Mouse (Mus musculus) lung, embryonic 15.5 days (tissue): Measurements from ENCODE around the gene Adpgk. TPM values are rescaled to one million over a fixed set of nuclear protein-coding genes. Genes with fewer than 3 reads are reported as not detected.
A peak's percentile ranks its signal among the peaks of the same experiment; 100 is the strongest.

Experiments used
- ATAC-seq: fragments of 200-750 bp; cut with Nextera tagmentation; 2 replicates; pipeline ENCODE4 v1.8.0; 2017; ENCODE audit warnings: moderate number of reproducible peaks, borderline replicate concordance; ENCODE audit not compliant: low FRiP score, low TSS enrichment; ENCODE audit errors: extremely low read depth
- H3K27ac ChIP-seq: fragments of 300-500 bp; sonication (generic); 2 replicates; pipeline ENCODE4 v1.5.1; 2015; ENCODE audit warnings: moderate library complexity, mild to moderate bottlenecking, inconsistent platforms
- H3K27me3 ChIP-seq: fragments of 300-500 bp; sonication (generic); 2 replicates; pipeline ENCODE4 v1.6.1; 2015; ENCODE audit warnings: inconsistent platforms
- H3K36me3 ChIP-seq: fragments of 300-500 bp; sonication (generic); 2 replicates; pipeline ENCODE4 v1.6.1; 2015; ENCODE audit warnings: inconsistent platforms
- H3K4me1 ChIP-seq: fragments of 300-500 bp; sonication (generic); 2 replicates; pipeline ENCODE4 v1.6.1; 2015; ENCODE audit warnings: inconsistent platforms
- H3K4me2 ChIP-seq: fragments of 300-500 bp; sonication (generic); 2 replicates; pipeline ENCODE4 v1.6.1; 2015; ENCODE audit warnings: inconsistent platforms, mild to moderate bottlenecking, moderate library complexity
- H3K4me3 ChIP-seq: fragments of 300-500 bp; sonication (generic); 2 replicates; pipeline ENCODE4 v1.5.1; 2015; ENCODE audit warnings: mild to moderate bottlenecking, inconsistent platforms
- H3K9ac ChIP-seq: fragments of 300-500 bp; sonication (generic); 2 replicates; pipeline ENCODE4 v1.6.1; 2015; ENCODE audit warnings: inconsistent platforms
- H3K9me3 ChIP-seq: fragments of 300-500 bp; sonication (generic); 2 replicates; pipeline ENCODE4 v1.6.1; 2016; ENCODE audit warnings: inconsistent platforms
- WGBS: fragments of 180-500 bp; shearing (Covaris S2); methylation state at CpG from one replicate; pipeline ENCODE4 v1.1.7; 2015; 5-methylcytosine and 5-hydroxymethylcytosine counted together
- polyA plus RNA-seq: library from polyadenylated mRNA; unstranded; fragments of >200 nt; fragmentation: Nextera tagmentation; extraction: Ambion mirVana; gene quantifications from 2 replicates; pipeline ENCODE4 v1.2.1, GENCODE M21; 2015

Gene Adpgk
- polyA plus RNA-seq, 1 experiment from 2014 or later, result 41.3 TPM

DNA sequence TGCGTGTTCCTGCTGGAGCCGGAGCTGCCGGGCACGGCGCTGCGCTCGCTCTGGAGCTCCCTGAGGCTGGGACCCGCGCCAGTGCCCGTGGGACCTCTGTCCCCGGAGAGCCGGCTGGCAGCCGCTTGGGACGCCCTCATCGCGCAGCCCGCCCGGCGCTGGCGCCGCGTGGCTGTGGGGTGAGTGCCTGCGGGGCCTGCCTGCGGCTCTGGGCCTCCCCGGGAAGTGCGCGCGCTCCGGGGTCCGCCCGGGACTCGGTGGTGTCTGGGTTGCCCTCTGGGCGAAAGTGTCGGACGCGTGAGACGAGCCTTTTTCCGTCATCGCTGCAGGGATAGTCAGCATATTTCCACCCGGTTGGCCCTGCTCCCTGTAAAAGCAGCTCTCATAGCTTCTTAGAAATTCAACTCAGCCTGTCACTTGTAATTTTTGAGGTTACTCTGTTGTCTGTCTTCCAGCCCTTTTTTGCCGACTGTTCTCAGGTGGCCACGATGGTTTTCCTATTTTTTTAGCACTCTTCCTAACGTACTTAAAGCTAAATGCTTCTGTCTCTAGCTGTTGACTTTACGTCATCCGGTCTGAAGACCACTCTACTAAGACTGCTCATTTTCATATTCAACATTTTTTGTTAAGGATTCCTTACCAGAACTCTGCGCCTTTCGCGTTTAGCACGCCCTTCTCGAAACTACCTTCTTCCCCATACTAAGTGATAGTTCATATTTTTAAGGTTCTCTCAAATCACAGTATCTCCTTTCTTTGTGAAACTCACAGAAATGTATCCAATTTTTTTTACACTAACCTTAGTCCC, 532 bp downstream of the Adpgk start:
- WGBS, result under 1% methylated on average over 50 of the region's 50 CpGs
- H3K27me3 ChIP-seq, result no peaks in the 10 kb centered on the region
- H3K36me3 ChIP-seq, result no peaks in the 10 kb centered on the region
- H3K9ac ChIP-seq, result peak overlapping the region; percentile 77
- H3K9me3 ChIP-seq, result no peaks in the 10 kb centered on the region
- peaks cover 30% of the 10 kb centered on the region for H3K4me1 ChIP-seq
- ATAC-seq, result peak; percentile 57; the same call in 1 of the 2 replicates
- H3K4me3 ChIP-seq, result peak overlapping the region; percentile 93
- peak overlapping the region; percentile 91 for H3K27ac ChIP-seq
- peak overlapping the region; percentile 65 for H3K4me2 ChIP-seq

DNA sequence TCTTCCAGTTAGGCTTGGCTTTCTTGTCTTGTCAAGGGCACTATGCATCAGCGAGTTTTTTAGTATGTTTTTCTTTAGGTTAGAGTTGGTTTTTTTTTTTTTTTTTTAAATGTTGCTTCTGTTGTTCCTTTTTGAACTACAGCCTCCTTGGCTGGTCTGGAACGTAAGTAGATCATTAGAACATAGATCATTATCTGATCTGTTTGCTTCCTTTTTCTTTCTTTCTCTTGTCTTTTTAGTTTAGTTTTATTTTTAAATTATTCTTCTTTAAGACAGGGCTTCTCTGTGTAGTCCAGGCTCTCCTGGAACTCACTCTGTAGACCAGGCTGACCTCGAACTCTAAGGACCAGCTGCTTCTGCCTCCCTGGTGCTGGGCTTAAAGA, 1.1 kb downstream of the Adpgk start:
- Histone ChIP-seq H3K27ac (no peak overlapping the region), H3K36me3 (no peaks in the 10 kb centered on the region)
- WGBS, result 37% methylated on average over 3 of the region's 3 CpGs

DNA sequence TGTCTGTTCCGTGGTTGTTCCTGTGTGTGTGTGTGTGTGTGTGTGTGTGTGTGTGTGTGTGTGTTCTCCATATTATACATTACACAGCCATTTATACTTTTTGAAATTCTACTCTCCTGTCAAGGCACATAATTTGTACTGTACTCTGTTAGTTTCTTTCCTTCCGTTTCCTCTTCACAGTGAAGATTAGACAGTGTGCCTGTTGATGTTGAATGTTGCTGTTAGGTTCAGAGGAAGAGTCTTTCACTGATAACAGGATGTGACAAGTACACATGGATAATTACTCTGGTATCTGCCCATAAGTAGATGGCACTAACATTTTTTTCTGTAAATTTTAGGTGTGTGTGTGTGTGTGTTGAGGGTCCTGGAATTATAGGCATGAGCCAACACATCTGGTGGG, 5.1 kb downstream of the Adpgk start:
- WGBS, result 45% methylated on average over 2 of the region's 2 CpGs
- peaks cover 23% of the 10 kb centered on the region for H3K36me3 ChIP-seq
- H3K4me3 ChIP-seq, result no peak overlapping the region
- H3K9ac ChIP-seq, result no peak overlapping the region
- peaks cover 12% of the 10 kb centered on the region for H3K4me1 ChIP-seq
- H3K4me2 ChIP-seq, result no peak overlapping the region
- no peaks in the 10 kb centered on the region for H3K27me3 ChIP-seq
- H3K27ac ChIP-seq, result no peak overlapping the region
- no peaks in the 10 kb centered on the region for H3K9me3 ChIP-seq
- no peak for ATAC-seq

More for the DNA sequence above, 1.1 kb downstream of the Adpgk start:
- no peaks in the 10 kb centered on the region for H3K9me3 ChIP-seq
- H3K9ac ChIP-seq, result peak overlapping the region; percentile 77
- H3K4me1 ChIP-seq, result peaks cover 30% of the 10 kb centered on the region
- peak overlapping the region; percentile 93 for H3K4me3 ChIP-seq
- no peaks in the 10 kb centered on the region for H3K27me3 ChIP-seq
- no peak for ATAC-seq
- peak overlapping the region; percentile 65 for H3K4me2 ChIP-seq

DNA sequence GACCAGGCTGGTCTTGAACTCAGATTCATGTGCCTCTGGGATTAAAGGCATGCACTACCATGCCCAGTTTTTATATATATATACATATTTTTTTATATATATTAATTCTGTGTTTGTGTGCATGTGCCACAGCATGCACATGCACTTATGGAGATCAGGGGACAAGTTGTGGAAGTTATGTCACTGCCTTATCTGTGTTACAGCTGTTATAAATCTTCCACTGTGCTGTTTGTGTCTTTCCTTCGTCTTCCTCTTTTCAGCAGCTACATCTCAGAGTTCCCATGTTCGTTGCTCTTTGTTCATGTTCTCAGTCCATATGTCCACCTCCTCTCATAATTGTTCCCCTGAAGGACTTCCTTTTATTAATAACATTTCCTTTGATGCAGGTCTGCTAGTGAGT, 16.5 kb downstream of the Adpgk start:
- peaks cover 14% of the 10 kb centered on the region for H3K4me1 ChIP-seq
- ATAC-seq, result no peak
- H3K27ac ChIP-seq, result no peak overlapping the region
- no peak overlapping the region for H3K9ac ChIP-seq
- no peak overlapping the region for H3K4me2 ChIP-seq
- WGBS, result 74% methylated on average over 2 of the region's 2 CpGs
- peaks cover 40% of the 10 kb centered on the region for H3K36me3 ChIP-seq
- H3K9me3 ChIP-seq, result no peaks in the 10 kb centered on the region
- H3K27me3 ChIP-seq, result no peaks in the 10 kb centered on the region
- H3K4me3 ChIP-seq, result no peak overlapping the region

DNA sequence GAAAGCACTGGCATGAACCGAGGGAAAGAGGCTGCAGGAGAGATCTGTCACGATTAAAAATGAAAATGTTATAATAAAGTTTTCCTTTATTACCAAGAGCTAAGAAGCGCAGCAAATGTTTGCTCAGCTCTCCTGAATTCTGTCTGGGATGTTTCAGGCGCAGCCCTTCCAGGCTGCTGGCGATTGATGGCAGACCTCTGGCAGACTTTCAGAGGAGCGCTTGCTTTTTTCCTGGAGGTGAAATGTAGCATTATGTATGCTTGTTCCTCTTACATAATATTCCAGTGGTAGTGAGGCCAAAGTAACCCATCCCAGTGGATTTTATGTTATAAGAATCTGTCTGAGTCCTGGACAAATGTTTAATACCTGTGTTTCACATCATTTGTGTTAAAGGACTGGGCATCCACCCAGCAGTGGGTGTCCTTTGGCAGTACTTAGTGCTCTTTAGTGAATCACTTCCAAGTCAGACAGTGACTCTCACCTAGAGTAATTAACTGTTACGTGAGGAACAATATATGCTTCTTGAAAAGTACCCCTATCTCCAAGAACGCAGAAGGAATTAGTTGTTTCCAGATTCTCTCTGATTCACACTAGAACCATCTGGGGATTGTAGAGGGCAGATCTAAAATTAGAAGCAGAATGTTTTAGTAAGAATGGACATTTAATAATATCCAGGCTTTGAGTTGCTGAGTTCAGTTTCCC, 19.4 kb downstream of the Adpgk start:
- Histone ChIP-seq H3K4me3 (no peak overlapping the region), H3K4me2 (no peak overlapping the region), H3K4me1 (peaks cover 14% of the 10 kb centered on the region), H3K27ac (peak overlapping the region; percentile 74), H3K9me3 (no peaks in the 10 kb centered on the region), H3K27me3 (no peaks in the 10 kb centered on the region), H3K36me3 (peaks cover 46% of the 10 kb centered on the region), H3K9ac (no peak overlapping the region)
- 51% methylated on average over 8 of the region's 8 CpGs for WGBS
- peak; percentile 79 for ATAC-seq

DNA sequence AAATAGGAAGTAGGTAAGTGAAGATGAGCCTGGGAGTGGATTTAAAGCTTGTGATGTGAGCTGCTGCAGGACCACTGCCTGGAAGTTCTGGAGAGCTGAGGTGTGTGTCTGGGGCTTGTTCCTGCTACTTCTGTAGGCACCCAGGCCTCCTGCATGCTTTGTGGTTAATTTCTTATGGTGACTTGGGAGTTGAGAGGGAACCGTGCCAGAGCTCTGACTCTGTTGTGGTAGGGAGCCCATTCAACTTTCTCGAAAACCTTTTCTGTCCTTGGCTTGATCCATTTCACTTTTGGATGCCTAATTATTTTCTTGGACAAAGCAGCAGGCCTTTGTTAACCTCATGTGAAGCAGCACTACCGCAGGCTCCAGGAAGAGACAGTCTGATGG, 19.9 kb downstream of the Adpgk start:
- Histone ChIP-seq H3K36me3 (peaks cover 43% of the 10 kb centered on the region), H3K9ac (no peak overlapping the region), H3K4me2 (no peak overlapping the region), H3K27me3 (no peaks in the 10 kb centered on the region), H3K4me1 (peaks cover 14% of the 10 kb centered on the region), H3K4me3 (no peak overlapping the region), H3K9me3 (no peaks in the 10 kb centered on the region), H3K27ac (peak overlapping the region; percentile 74)
- 71% methylated on average over 3 of the region's 3 CpGs for WGBS
- ATAC-seq, result no peak

DNA sequence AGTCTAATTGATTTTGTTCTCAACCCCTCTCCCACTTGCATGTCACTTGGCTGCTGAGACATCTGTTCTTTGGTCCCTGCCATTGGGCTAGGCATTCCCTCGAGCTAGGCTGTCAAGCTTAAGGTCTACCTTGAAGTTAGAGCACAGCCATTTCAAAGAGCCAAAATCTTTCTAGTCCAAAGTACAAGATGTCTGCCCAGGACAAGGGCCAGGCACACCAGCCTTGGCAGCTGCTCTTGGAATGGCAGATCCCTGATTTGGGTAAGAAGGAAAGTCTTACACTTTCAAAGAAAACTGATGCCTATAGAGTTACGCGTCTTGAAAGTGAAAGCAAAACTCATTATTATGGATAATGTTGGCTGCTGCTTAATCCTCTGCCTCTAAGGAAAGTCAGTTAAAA, 24.8 kb downstream of the Adpgk start:
- Histone ChIP-seq H3K36me3 (peaks cover 38% of the 10 kb centered on the region), H3K4me3 (no peak overlapping the region), H3K9ac (no peak overlapping the region), H3K27ac (no peak overlapping the region), H3K9me3 (no peaks in the 10 kb centered on the region), H3K4me1 (peaks cover 13% of the 10 kb centered on the region), H3K4me2 (no peak overlapping the region), H3K27me3 (no peaks in the 10 kb centered on the region)
- ATAC-seq, result no peak
- WGBS, result 85% methylated on average over 3 of the region's 3 CpGs

DNA sequence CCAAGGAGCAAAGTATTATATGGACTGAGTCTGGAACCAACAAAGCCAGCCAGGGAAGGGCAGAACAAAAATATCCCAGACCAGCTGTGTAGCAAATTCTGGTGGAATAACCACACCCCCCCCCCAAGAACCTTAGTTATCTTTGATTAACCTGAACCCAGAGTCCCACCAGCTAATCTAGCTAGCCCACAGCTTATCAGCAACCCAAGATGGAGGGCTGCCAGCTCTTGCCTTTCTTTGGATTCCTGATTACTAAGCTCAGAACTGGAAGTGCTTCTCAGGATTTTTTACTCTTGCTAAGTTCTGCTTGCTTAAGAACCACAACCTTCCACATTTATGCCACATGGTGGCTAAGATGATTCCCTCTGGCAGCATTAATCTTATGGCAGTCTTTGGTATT, 33.0 kb downstream of the Adpgk start:
- Histone ChIP-seq H3K36me3 (peaks cover 36% of the 10 kb centered on the region), H3K4me3 (no peak overlapping the region), H3K4me2 (no peak overlapping the region), H3K27ac (no peak overlapping the region), H3K9me3 (no peaks in the 10 kb centered on the region), H3K27me3 (no peaks in the 10 kb centered on the region), H3K4me1 (no peaks in the 10 kb centered on the region), H3K9ac (no peak overlapping the region)
- ATAC-seq, result no peak

DNA sequence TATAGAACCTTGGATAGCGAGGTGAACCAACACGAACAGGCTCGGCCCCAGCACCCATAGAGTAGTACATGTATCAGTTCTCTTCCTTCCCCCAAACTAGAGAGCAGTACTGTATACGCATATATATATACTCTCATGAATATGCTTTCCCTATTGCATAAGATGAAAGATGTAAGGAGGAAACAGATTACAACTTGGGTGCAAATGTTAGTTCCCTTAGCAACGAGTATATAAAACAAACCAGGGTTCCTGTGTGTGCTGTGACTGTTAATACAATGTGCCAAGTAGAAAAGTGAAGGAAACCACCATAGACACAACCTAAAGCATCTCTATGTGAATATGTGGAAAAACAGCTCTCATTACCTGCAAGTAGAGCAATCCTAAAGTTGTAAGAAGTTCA, 38.7 kb downstream of the Adpgk start:
- no peak for ATAC-seq
- H3K36me3 ChIP-seq, result 0 out of 2 replicates have a peak, but pooled peaks cover 3% of the 10 kb centered on the region
- 85% methylated on average over 5 of the region's 5 CpGs for WGBS
- no peaks in the 10 kb centered on the region for H3K27me3 ChIP-seq
- no peaks in the 10 kb centered on the region for H3K9me3 ChIP-seq
- H3K4me3 ChIP-seq, result no peak overlapping the region
- no peak overlapping the region for H3K4me2 ChIP-seq
- no peak overlapping the region for H3K9ac ChIP-seq
- no peak overlapping the region for H3K27ac ChIP-seq
- no peaks in the 10 kb centered on the region for H3K4me1 ChIP-seq

DNA sequence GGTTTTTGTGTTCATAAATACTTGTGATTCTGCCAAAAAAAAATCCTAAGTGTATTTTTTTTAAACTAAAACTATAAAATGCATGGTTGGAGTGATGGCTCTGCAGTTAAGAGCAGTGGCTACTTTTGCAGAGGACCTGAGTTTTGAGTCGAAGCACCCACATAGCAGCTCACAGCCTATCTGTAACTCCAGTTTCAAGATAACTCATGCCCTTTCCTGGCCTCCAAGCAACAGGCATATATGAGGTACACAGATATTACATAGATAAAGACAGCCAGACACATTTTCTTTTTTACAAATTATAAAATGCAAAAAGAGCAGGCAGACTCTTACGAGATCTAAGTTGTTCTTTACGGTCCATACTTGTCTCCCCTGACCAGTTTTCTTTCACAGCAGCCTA, 45.2 kb downstream of the Adpgk start:
- Histone ChIP-seq H3K9ac (no peak overlapping the region), H3K4me1 (peaks cover 5% of the 10 kb centered on the region; the same call in 1 of the 2 replicates), H3K4me2 (no peak overlapping the region), H3K27me3 (no peaks in the 10 kb centered on the region), H3K9me3 (no peaks in the 10 kb centered on the region), H3K36me3 (no peaks in the 10 kb centered on the region; the same call in 1 of the 2 replicates), H3K27ac (no peak overlapping the region), H3K4me3 (no peak overlapping the region)
- 85% methylated on average over 3 of the region's 3 CpGs for WGBS
- ATAC-seq, result no peak

DNA sequence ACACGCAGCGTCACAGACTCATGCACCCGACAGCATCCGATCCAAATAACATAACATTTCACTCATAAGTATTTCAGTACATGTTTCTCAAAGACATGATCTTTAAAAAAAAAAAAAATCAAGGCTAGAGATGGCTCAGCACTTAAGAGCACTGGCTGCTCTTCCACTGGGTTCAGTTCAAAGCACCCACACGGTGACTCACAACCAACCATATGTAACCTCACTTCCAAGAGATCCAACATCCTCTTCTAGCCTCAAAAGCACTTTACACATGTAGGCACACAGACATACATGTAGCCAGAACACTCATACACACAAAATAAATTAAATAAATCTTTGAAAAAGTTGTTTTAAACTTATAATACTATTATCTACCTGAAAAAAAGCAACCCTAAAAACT, 46.5 kb downstream of the Adpgk start:
- no peak for ATAC-seq
- Histone ChIP-seq H3K4me3 (no peak overlapping the region), H3K27me3 (no peaks in the 10 kb centered on the region), H3K4me2 (no peak overlapping the region), H3K27ac (no peak overlapping the region), H3K9ac (no peak overlapping the region), H3K9me3 (no peaks in the 10 kb centered on the region), H3K4me1 (peaks cover 5% of the 10 kb centered on the region; the same call in 1 of the 2 replicates), H3K36me3 (peaks cover 6% of the 10 kb centered on the region; the same call in 1 of the 2 replicates)
- 90% methylated on average over 5 of the region's 5 CpGs for WGBS

DNA sequence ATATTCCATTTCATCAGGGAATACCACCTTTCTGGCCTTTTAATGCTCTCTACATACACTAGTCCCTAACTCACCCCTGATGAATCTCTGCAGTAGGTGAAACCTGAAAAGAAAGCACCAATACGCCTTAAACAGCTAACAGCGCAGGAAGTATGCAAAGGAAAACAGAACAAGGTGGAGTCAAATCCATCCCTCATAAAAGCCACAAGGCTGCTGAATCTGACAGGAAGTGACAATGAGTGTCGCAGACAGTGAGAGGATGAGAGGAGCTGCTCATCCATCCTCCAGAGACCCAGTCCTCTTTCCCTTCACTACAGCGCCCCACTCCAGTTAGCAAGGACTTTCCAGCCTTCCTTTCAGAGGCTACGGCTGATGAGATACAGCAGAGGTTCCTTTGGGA, 47.1 kb downstream of the Adpgk start:
- 77% methylated on average over 5 of the region's 5 CpGs for WGBS

More for the DNA sequence above, 47.1 kb downstream of the Adpgk start:
- Histone ChIP-seq H3K27ac (peak overlapping the region; percentile 25; the same call in 1 of the 2 replicates), H3K4me1 (peaks cover 5% of the 10 kb centered on the region; the same call in 1 of the 2 replicates), H3K27me3 (no peaks in the 10 kb centered on the region), H3K9ac (no peak overlapping the region), H3K4me3 (no peak overlapping the region), H3K4me2 (no peak overlapping the region), H3K9me3 (no peaks in the 10 kb centered on the region), H3K36me3 (peaks cover 6% of the 10 kb centered on the region; the same call in 1 of the 2 replicates)
- ATAC-seq, result no peak
